Mouse (Mus musculus) megakaryocyte-erythroid progenitor cell, adult 5-6 weeks (primary cell): ENCODE results near the gene Hcar1. TPM values are rescaled to one million over a fixed set of nuclear protein-coding genes. Genes with fewer than 3 reads are reported as not detected.
A peak's percentile ranks its signal among the peaks of the same experiment; 100 is the strongest.

Experiments
- ATAC-seq: replicated peaks from 2 replicates; pipeline ENCODE4 v1.8.0; 2016; ENCODE audit warnings: mild to moderate bottlenecking, inconsistent platforms; ENCODE audit not compliant: severe bottlenecking, poor library complexity, low FRiP score, low TSS enrichment
- total RNA-seq, 2 experiments: library from RNA; stranded (forward) in 1 of 2; stranded (reverse) in 1 of 2; fragments of 200-1000, 215-1000 nt in 1 of 2; fragments of >200 nt in 1 of 2; fragmentation: Nextera tagmentation in 1 of 2; gene quantifications; 2 replicates each; pipeline ENCODE4 v1.2.3; 2014 to 2017

The Hcar1 gene
- total RNA-seq (2014; fragmentation: Nextera tagmentation), result not detected in 2 replicates
- not detected in 2 replicates for total RNA-seq (2017)

GRCm38 (mm10) chr5:123879928-123880327, at the start of gene Hcar1:
TSS of gene Hcar1 (minus strand) at chr5:123880020.
- ATAC-seq, result no peak

DNA sequence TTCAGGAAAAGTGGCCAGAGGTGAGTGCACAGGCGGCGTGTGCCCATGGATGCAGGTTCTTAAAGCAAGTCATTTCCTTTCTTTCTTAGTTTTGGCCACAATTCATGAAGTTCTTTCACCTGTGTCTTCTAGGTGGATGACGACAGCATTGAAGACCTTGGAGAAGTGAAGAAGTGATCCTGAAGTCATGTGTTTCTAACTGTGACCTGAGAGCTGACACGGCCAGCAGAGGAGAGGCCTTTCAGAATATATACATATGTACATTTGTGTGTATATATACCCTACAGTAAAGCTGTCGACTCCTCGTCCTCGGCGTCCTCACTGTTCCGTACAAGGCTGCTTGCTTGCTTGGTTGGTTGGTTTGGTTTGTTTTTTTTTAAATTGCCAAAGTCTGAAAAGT, 47.3 kb upstream of the Hcar1 start, which contains the start of gene Gm43518:
Gene Gm43518, plus strand, starts transcription at position 301 of the 400 bp plus-strand sequence.
- ATAC-seq, result no peak

GRCm38 (mm10) chr5:123922112-123922511, 42.3 kb upstream of the Hcar1 start:
- no peak for ATAC-seq

DNA sequence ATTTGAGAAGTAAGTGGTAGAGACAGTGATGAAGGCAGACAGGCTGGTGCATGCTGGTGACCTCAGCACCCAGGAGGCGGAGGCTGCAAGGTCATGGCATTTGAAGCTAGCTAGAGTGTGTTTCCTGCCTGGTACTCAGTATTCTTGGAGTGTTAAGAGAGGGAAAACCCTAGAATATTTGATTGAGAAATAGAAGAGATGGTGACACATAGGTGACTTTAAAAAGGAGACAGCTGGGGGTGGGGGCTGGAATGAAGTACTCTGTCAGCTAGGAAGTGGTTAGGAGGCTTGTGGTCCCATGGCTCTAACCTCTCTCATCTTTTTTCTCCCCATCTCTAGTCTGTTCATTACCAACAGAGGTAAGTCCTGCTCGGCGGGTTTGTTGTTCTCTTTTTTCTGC, 35.0 kb upstream of the Hcar1 start:
- ATAC-seq, result no peak

GRCm38 (mm10) chr5:123907631-123907977, 27.8 kb upstream of the Hcar1 start:
- ATAC-seq, result peak; percentile 21

DNA sequence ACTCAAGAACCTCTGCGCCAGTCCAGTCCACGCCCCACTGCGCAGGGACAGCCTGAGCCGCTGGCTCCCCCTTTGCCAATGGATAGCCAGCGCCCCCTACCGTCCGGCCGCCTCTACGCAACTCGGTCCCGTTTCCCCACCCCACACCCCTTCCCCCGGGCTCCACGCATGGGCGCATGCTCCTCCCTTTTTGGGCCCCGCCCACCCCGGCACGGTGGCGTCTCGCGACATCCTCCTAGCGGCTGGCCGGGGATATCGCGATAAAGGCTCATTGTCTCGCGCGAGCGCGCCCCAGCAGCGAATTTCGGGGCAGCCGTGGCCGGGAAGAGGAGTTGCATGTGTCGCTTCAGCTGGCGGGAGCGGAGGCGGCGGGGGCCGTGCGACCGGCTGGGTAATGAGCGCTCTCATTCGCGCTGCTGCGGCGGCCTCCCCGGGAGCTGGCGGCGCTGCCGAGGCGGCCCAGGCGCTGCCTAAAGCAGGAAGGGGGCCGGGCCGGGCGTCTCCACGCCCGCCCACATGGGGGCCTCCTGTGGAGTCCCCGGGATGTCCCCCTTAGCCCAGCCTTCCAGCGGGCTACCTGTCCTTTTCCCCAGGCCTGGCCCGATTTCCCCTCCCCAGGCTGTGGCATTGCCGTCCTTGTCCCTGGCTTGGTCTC, 27.3 kb upstream of the Hcar1 start, which contains the start of gene Denr:
Gene Denr, plus strand, starts transcription at position 200 of the 655 bp plus-strand sequence.
- ATAC-seq, result peak; percentile 97

DNA sequence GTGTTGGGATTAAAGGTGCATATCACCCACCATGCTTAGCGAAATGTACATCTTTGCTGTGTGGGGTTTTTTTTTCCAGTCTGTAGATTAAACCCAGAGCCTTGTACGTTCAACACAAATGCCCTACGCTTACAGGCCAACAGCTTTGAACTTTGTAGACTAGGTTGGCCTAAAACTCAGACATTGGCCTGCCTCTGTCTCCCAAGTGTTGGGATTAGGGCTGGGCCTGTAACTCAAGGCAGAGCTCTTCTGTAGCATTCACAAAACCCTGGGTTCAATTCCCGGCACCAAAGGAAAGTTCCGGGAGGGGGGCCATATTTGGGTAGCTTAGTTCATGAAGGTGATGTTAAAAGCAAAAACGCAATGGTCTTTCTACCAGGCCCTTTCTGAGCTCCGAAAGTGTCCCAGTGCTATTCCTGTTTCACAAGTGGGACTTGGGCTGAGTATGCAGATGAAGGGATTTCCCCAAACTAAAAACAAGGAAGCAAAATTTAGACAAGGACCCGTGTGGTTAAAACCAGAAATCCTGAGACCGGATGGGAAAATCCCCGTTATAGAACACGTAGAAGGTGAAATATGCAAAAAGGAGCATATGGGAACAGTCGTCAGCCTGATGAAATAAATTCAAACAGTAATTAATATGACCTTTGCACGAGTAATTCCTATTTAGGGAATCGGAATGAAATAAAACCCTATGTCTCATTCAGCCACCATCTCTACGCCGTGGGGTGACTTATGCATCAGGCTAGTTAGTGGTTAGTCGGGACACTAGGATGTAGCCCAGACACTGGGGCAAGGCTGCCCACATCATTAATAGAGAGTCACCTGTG, 26.5 kb upstream of the Hcar1 start:
- no peak for ATAC-seq

- no peak for ATAC-seq
Measured at GRCm38 (mm10) chr5:123904059-123904672, 24.3 kb upstream of the Hcar1 start.

GRCm38 (mm10) chr5:123897352-123897751, 17.5 kb upstream of the Hcar1 start:
- ATAC-seq, result no peak

DNA sequence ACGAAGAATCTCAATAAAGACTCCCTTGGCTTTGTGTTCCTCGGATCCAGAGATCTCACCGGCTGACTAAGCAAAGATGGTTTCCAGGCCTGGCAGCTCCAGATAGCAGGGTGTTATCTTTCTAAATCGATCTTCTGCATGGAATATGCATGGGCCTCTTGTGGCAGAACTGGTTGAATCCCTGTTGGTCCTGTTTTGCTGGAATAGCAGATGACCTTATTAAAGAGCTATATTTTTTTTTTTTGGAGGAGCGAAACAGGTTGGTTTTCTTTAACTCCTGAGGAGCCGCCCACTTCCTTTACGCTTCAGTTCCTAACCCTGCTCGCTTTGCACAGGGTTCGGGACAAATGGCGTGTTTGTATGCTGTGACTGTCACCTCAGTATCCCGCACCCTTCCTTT, 16.6 kb upstream of the Hcar1 start:
- no peak for ATAC-seq

DNA sequence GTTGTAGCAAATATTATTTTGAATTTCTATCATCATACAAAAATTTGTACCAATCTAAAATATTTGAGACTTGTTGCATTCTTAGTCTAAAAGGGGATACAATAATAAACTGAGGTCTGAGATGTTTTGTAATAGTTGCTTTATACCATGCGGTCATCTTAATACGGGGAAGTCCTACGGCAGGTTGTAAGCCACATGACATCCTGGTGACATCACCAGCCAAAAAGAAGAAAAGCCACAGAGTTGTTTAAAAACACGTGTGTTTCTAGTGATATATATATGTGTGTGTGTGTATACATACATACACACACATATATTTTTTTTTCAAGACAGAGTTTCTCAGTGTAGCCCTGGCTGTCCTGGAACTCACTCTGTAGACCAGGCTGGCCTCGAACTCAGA, 13.7 kb upstream of the Hcar1 start:
- no peak for ATAC-seq

DNA sequence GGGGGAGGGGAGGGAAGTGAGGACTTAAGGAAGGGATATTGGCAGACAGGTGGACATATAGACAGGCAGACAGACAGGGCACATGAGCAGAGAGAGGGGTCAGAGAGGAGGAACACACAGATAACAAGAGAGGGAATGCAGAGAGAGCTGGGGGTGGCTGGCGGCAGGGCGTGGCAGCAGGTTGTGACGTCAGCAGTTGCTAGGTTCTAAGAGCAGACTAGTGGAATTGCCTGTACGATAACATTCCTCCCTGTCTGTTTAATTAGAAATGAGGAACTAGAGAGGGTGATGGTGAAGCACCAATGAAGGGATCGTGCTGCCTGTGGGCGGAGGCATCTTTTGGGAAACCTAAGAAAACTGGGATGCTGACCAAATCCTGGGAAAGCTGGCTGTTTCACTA, 11.8 kb upstream of the Hcar1 start:
- ATAC-seq, result peak; percentile 86

DNA sequence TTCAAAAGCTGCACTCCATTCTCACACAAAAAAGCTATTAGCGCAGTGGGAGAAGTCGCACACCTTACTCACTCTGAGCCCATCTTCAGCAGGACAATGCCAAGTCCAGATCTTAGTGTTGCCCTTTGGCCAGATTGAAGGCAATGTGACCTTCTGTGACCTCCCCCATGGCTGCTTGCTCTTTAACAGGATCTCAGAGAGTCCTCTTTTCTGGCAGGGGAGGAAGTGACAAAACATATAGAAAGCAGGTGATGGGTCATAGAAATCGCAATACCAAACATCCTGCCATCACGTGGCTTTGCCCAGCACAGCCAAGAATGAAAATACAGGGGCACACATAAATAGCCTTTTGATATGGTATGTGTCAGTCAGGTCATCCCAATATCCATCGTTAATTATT, 11.2 kb upstream of the Hcar1 start:
- no peak for ATAC-seq

DNA sequence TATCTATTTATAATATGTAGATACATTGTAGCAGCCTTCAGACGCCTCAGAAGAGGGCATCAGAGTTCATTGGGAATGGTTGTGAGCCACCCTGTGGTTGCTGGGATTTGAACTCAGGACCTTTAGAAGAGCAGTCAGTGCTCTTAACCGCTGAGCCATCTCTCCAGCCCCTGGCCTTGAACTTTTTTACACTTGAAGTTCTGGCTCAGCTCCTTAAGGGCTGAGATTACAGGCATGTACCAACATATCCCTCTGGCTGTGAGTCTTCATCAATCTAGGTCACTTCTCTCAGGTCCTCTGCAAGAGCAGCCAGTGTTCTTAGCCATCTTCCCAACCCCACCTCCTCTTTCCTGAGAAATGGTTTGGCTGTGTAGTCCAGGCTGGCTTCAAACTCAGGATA, 10.5 kb upstream of the Hcar1 start:
- no peak for ATAC-seq

DNA sequence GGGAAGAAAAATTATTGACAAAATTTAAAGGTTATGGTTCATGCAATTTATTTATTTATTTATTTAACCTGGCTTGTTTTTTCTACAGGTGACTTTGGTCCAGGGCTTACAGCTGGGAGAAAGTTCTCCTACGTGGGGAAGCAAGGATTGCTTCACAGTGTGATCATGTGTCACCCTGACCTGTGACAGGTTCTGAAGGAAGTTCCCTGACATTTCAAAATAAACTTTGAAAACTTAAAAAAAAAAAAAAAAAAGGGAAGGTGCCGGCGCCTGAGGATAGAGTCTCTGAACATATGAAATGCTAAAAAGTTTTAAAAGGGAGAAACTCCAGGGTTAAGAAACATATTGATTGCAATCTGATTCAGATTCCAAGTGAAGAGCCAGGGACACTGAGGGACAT, 6.5 kb upstream of the Hcar1 start:
- no peak for ATAC-seq

GRCm38 (mm10) chr5:123884332-123884731, 4.5 kb upstream of the Hcar1 start:
- ATAC-seq, result no peak

GRCm38 (mm10) chr5:123883891-123884290, 4.1 kb upstream of the Hcar1 start:
- no peak for ATAC-seq

DNA sequence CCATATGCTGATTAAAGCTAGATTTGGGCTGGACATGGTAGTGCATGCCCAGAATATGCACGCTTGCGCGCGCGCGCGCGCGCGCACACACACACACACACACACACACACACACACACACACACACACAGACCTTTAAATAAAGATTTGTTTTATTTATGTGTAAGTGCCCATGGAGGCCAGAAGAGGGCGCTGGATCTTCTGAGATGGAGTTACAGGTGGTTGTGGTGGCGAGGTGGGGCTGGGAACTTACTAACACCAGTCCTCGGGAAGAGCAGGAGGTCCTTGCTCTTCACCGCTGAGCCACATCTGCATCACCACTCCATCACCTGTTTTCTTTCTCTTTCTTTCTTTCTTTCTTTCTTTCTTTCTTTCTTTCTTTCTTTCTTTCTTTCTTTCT, 958 bp upstream of the Hcar1 start:
- ATAC-seq, result no peak

GRCm38 (mm10) chr5:123878056-123878455, 1.8 kb downstream of the Hcar1 start:
- ATAC-seq, result no peak

- no peak for ATAC-seq
Measured at GRCm38 (mm10) chr5:123874177-123874576, 5.6 kb downstream of the Hcar1 start.
